Mouse (Mus musculus): ENCODE data around the gene Golt1b. TPM values are rescaled to one million over a fixed set of nuclear protein-coding genes. Genes with fewer than 3 reads are reported as not detected.
"Not testable (repeated sequence)": the region's sequence is repeated elsewhere in the genome, so short reads cannot be mapped to it uniquely, and the experiment has no call there.

Gene Golt1b
- polyA plus RNA-seq, 1 experiment from 2014 or later, result 68.5 TPM

GRCm38 (mm10) chr6:142346181-142347110 lies 40.6 kb upstream of the Golt1b start:
- Histone ChIP-seq H3K4me1 (replicated peaks; ENCODE audit: control insufficient read depth, insufficient read depth) (0 out of 2 replicates have a peak, but pooled peaks cover 4% of the 10 kb centered on the region), H3K36me3 (ENCODE audit: control insufficient read depth, insufficient read depth, low read length) (0 out of 2 replicates have a peak, but pooled peaks cover 5% of the 10 kb centered on the region), H3K27me3 (ENCODE audit: control insufficient read depth, insufficient read depth, low read length) (no peaks in the 10 kb centered on the region), H3K9ac (ENCODE audit: low read length) (peak overlapping the region; percentile 77; the same call in 1 of the 2 replicates), H3K4me3 (ENCODE audit: low read depth, low read length) (peak overlapping the region; percentile 79), H3K4me2 (replicated peaks; ENCODE audit: low read depth) (peak overlapping the region; percentile 56), H3K27ac (replicated peaks) (peak overlapping the region; percentile 93), H3K9me3 (ENCODE audit: control insufficient read depth, low read length) (no peaks in the 10 kb centered on the region)
- ATAC-seq (ENCODE audit: low FRiP score, low TSS enrichment), result peak; percentile 69
- TF ChIP-seq EP300 (optimal IDR thresholded peaks at IDR 0.05) (no peak), CTCF (IDR thresholded peaks at IDR 0.05; ENCODE audit: low read depth) (no peak)
- 30% methylated on average over 12 of the region's 12 CpGs for WGBS
- peak; percentile 31 for DNase-seq (ENCODE audit: low spot score)

DNA sequence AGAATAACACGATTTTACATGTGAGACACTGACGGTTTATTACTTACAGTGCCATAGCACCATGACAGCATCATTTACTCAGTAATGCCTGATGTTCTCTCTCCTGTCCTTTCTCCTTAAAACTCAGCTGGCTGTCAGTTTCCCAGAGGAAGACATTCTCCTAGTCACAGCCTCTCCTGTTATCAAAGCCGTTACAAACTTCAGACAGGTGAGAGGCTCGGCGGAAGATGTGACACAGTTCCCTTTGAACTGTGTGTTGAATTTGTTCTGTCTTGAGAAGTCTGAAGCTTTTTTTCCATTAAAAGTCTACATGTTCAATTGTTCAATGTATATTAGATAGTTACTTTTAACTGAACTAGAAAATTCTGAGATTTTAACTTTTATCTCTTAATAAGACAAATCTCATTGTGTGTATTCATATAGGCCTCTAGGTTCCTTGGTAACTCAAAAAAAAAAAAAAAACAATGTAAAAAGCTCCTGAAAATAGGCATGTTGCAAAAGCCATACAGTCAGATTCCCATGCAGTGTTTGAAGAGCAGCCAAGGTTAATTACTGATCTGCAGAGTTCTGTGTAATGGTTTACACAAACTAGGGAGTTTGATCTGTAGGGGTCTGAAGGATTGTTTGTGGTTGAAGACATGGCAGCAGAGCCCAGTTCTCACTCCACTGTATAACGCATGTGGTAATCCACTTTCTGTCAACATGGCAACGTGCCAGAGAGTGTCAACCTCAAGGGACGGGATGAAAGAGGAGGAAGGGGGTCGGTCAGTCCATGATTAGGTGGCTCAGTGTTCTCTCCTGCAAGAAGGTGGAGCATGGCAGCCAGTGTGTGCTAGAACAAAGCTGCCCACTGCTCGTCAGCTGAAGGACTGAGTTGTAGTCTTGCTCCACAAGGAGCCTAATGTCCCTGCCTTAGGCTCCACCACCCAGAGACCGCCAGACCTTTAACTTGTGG lies 39.3 kb upstream of the Golt1b start:
- H3K27me3 ChIP-seq (ENCODE audit: control insufficient read depth, insufficient read depth, low read length), result no peaks in the 10 kb centered on the region
- TF ChIP-seq EP300 (optimal IDR thresholded peaks at IDR 0.05), result no peak
- TF ChIP-seq CTCF (IDR thresholded peaks at IDR 0.05; ENCODE audit: low read depth), result no peak
- ATAC-seq (ENCODE audit: low FRiP score, low TSS enrichment), result no peak
- 0 out of 2 replicates have a peak, but pooled peaks cover 7% of the 10 kb centered on the region for H3K36me3 ChIP-seq (ENCODE audit: control insufficient read depth, insufficient read depth, low read length)
- peak; percentile 49 for DNase-seq (ENCODE audit: low spot score)
- H3K4me2 ChIP-seq (replicated peaks; ENCODE audit: low read depth), result no peak overlapping the region
- WGBS, result 58% methylated on average over 11 of the region's 11 CpGs
- H3K27ac ChIP-seq (replicated peaks), result 0 out of 2 replicates have a peak overlapping the region, but pooled peaks have one; percentile 13
- no peak overlapping the region for H3K4me3 ChIP-seq (ENCODE audit: low read depth, low read length)
- no peak overlapping the region for H3K9ac ChIP-seq (ENCODE audit: low read length)
- H3K9me3 ChIP-seq (ENCODE audit: control insufficient read depth, low read length), result no peaks in the 10 kb centered on the region
- H3K4me1 ChIP-seq (replicated peaks; ENCODE audit: control insufficient read depth, insufficient read depth), result 0 out of 2 replicates have a peak, but pooled peaks cover 4% of the 10 kb centered on the region

DNA sequence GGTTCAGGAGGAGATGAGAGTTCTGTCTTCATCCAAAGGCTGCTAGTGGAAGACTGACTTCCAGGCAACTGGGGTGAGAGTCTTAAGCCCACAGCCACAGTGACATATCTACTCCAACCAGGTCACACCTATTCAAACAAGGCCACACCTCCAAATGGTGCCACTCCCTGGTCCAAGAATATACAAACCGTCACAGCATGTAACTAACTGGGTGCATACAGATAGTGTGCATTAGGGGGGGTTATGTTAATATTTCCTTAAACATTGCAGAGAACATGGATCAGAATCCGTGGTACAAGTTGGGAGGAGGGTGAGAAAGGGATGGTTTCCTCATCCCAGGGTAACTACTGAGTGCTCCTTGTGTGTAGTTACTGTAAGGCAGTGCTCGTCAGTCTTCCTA lies 34.9 kb upstream of the Golt1b start:
- H3K36me3 ChIP-seq (ENCODE audit: control insufficient read depth, insufficient read depth, low read length), result peaks cover 13% of the 10 kb centered on the region; the same call in 1 of the 2 replicates
- not testable (repeated sequence) for H3K4me2 ChIP-seq (replicated peaks; ENCODE audit: low read depth); DNase-seq (ENCODE audit: low spot score); H3K4me1 ChIP-seq (replicated peaks; ENCODE audit: control insufficient read depth, insufficient read depth); H3K9ac ChIP-seq (ENCODE audit: low read length); H3K27me3 ChIP-seq (ENCODE audit: control insufficient read depth, insufficient read depth, low read length); H3K4me3 ChIP-seq (ENCODE audit: low read depth, low read length); H3K27ac ChIP-seq (replicated peaks); H3K9me3 ChIP-seq (ENCODE audit: control insufficient read depth, low read length)
- peak; percentile 72 for ATAC-seq (ENCODE audit: low FRiP score, low TSS enrichment)
- WGBS, result 53% methylated on average over 3 of the region's 3 CpGs

DNA sequence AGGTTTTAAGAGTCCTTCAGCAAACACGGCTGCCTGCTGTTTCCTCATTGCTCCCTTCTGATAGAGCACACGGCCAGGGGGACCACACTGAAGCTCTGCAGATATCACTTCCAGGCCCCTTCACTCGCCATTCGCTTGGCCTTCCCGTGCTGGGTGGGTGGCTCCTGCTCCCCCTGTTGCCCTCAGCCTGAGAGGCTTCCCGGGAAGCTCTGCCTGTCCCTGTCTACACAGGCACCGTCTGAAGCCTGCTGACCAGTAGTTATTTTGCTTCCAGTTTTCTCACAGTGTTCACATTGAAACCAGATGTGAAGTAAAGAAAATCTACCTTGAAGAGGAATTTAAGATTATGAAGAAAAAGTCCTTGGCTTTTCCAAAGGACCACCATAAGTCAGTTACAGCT lies 29.9 kb upstream of the Golt1b start:
- ATAC-seq (ENCODE audit: low FRiP score, low TSS enrichment), result no peak

GRCm38 (mm10) chr6:142362036-142362435 lies 25.0 kb upstream of the Golt1b start:
- WGBS, result 77% methylated on average over 6 of the region's 6 CpGs
- Histone ChIP-seq H3K4me2 (replicated peaks; ENCODE audit: low read depth) (no peak overlapping the region), H3K27ac (replicated peaks) (no peak overlapping the region), H3K27me3 (ENCODE audit: control insufficient read depth, insufficient read depth, low read length) (no peaks in the 10 kb centered on the region), H3K4me1 (replicated peaks; ENCODE audit: control insufficient read depth, insufficient read depth) (no peaks in the 10 kb centered on the region), H3K9ac (ENCODE audit: low read length) (no peak overlapping the region), H3K9me3 (ENCODE audit: control insufficient read depth, low read length) (no peaks in the 10 kb centered on the region), H3K4me3 (ENCODE audit: low read depth, low read length) (no peak overlapping the region), H3K36me3 (ENCODE audit: control insufficient read depth, insufficient read depth, low read length) (peaks cover 21% of the 10 kb centered on the region; the same call in 1 of the 2 replicates)
- ATAC-seq (ENCODE audit: low FRiP score, low TSS enrichment) (no peak), DNase-seq (ENCODE audit: low spot score) (no peak)
- TF ChIP-seq EP300 (optimal IDR thresholded peaks at IDR 0.05) (no peak), CTCF (IDR thresholded peaks at IDR 0.05; ENCODE audit: low read depth) (no peak)

More for the DNA sequence above, 29.9 kb upstream of the Golt1b start:
- no peaks in the 10 kb centered on the region for H3K27me3 ChIP-seq (ENCODE audit: control insufficient read depth, insufficient read depth, low read length)
- WGBS, result 73% methylated on average over 7 of the region's 7 CpGs
- no peaks in the 10 kb centered on the region for H3K9me3 ChIP-seq (ENCODE audit: control insufficient read depth, low read length)
- no peak overlapping the region for H3K9ac ChIP-seq (ENCODE audit: low read length)
- H3K36me3 ChIP-seq (ENCODE audit: control insufficient read depth, insufficient read depth, low read length), result peaks cover 18% of the 10 kb centered on the region; the same call in 1 of the 2 replicates
- no peak overlapping the region for H3K27ac ChIP-seq (replicated peaks)
- H3K4me3 ChIP-seq (ENCODE audit: low read depth, low read length), result no peak overlapping the region
- H3K4me1 ChIP-seq (replicated peaks; ENCODE audit: control insufficient read depth, insufficient read depth), result no peaks in the 10 kb centered on the region
- DNase-seq (ENCODE audit: low spot score), result no peak
- TF ChIP-seq EP300 (optimal IDR thresholded peaks at IDR 0.05) (no peak), CTCF (IDR thresholded peaks at IDR 0.05; ENCODE audit: low read depth) (no peak)
- H3K4me2 ChIP-seq (replicated peaks; ENCODE audit: low read depth), result no peak overlapping the region

Data from stomach, postnatal 0 days (tissue).